Mouse (Mus musculus) liver, adult (tissue): Measurements from ENCODE around the gene Zfp512.
A peak's percentile ranks its signal among the peaks of the same experiment; 100 is the strongest.
"Not testable (repeated sequence)": the region's sequence is repeated elsewhere in the genome, so short reads cannot be mapped to it uniquely, and the experiment has no call there.

Source experiments
- GATA4 ChIP-seq: IDR thresholded peaks from 2 replicates; pipeline ENCODE4 v1.6.1; 2014; ENCODE audit warnings: mild to moderate bottlenecking, low read length; ENCODE audit not compliant: insufficient replicate concordance

Gene Zfp512

DNA sequence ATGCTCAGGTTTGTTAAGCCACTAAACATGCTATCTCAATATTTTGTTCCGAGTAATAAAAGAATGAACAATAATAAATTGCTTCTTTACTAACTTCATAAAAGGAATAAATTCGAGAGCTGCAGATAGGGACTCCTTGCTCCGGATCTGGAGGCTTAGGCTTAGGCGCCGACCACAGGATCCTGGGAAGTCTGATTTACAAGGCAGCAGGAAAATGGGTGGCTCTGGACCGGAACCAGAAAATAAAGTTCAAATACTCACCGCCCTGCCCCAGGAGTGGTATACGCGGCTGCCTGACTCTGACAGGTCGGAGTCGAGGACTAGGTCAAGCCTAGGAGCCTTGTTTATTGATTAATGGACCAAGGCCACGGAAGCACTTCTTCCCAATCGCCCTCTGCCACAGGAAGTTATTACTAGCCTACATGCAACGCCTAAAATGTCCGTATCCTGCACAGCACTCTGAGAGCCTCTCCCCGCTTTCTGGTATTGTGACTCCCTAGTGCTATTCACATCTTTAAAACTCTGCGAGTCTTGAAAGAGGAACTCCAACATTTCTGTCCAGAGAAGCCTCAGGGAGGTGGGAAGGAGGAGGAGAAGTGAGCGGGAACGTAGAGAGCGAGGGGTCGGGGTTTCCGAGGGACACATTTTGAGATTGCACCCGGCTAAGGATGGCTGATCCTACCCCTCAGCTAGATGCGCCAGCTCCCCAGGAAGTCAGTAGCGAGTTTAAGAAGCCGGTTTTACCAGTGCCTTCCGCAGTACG lies 74.3 kb downstream of the Zfp512 start, which contains the start of gene Slc4a1ap:
Slc4a1ap (plus strand) TSS at position 642 of the 763 bp plus-strand sequence.
- peak; percentile 72 for TF ChIP-seq GATA4

DNA sequence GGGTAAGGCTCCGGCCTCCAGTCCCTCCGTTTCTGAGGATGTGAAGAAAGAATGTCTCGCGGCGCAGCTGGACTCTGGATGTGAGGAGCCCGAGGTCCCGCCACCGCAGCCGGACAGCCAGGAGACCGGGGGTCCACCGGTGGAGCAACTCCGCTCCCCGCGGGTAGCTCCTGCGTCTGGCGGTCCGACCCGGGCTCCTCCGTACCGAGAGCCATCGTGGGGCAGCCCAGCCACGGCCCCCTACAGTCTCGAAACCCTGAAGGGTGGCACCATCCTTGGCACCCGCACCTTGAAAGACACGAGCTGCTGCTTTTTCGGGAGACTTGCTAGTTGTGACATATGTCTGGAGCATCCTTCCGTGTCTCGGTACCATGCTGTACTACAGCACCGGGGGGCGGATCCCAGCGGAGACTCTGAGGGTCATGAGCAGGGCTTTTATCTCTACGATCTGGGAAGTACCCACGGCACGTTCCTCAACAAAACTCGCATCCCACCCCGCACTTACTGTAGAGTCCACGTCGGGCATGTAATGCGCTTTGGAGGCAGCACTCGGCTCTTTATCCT lies 75.0 kb downstream of the Zfp512 start:
- no peak for TF ChIP-seq GATA4

DNA sequence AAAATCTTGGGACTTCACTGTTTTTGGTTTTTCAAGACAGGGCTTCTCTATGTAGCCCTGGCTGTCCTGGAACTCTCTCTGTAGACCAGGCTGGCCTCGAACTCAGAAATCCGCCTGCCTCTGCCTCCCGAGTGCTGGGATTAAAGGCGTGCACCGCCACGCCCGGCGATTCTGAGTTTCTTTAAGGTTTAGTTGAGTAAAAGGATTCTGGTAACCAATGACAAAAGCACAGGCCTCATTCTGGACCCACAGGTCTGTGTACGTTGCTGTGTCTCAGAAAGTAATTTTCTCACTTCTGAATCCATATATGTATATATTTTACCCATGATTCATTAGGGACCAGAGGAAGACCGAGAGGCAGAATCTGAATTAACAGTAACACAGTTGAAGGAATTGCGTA lies 75.5 kb downstream of the Zfp512 start, which contains the start of gene Supt7l:
Supt7l (minus strand) TSS at position 101 of the 400 bp plus-strand sequence.
- TF ChIP-seq GATA4: not testable (repeated sequence)

DNA sequence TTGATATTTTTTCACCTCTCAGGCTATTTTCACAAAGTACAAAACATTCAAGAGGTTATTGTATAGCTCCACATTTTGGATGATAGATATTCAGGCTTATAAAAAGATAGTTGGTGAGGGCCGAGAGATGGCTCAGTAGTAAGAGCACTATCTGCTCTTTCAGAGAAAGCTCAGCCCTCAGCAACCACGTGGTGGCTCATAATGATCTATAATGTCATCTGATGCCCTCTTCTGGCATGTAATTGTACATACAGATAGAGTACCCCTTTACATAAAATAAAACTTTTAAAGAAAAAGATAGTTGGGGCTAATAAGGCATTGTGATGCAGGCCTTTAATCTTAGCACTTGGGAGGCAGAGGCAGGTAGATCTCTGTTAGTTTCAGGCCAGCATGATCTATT lies 76.3 kb downstream of the Zfp512 start:
- TF ChIP-seq GATA4: no peak
